Mouse (Mus musculus): ENCODE measurements around the gene Runx2.

Gene Runx2

GRCm38 (mm10) chr17:44660121-44660806 is 154.3 kb downstream of the Runx2 start:
- no peak for DNase-seq (ENCODE audit: low spot score)

DNA sequence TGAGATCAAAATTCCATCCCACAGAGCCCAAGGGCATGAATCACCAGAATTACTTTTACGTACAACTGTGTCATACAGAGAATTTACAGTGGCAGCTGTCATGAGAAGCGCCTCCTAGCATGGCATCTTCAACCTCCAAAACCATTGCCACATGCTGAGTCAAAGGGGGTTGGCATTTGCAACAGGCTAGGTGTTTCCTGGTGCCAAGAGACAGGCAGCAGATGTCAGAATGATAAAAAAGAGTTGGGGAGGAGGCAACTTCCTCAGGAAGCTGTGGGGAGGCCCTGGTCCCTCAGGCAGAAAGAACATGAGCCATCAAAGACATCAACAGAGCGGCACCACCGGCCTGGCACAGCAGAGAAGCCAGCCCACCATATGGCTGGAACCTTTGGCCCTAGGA is 160.1 kb downstream of the Runx2 start:
- peak; percentile 14 for DNase-seq (ENCODE audit: low spot score)

- no peak for DNase-seq (ENCODE audit: low spot score)
These were observed 161.5 kb downstream of the Runx2 start for GRCm38 (mm10) chr17:44653081-44653480.

DNA sequence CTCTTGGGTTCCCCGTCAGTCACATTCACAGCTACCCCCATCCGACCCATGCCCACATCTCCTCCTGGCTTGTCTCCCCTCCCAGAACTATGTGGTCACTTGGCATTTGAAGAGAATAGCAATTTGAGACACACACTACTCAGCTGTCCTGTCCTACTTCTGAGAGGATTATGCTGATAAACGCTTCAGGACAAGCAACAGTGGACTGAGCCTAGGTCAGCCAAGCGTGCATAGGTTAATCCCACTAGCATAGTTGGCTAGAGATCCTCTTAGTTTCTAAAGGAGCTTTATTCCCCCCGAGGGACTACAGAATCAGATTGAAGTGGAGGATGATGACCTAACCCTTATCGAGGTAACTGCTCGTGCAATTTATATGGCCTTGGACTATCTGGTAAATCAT is 162.5 kb downstream of the Runx2 start:
- no peak for DNase-seq (ENCODE audit: low spot score)

GRCm38 (mm10) chr17:44651613-44652012 is 163.0 kb downstream of the Runx2 start:
- no peak for DNase-seq (ENCODE audit: low spot score)

- DNase-seq (ENCODE audit: low spot score) = no peak
These were observed 164.2 kb downstream of the Runx2 start for GRCm38 (mm10) chr17:44650431-44650830.

- DNase-seq (ENCODE audit: low spot score) = no peak
These were observed 165.5 kb downstream of the Runx2 start for GRCm38 (mm10) chr17:44649056-44649455.

- no peak for DNase-seq (ENCODE audit: low spot score)
These were observed 166.7 kb downstream of the Runx2 start for GRCm38 (mm10) chr17:44647916-44648315.

DNA sequence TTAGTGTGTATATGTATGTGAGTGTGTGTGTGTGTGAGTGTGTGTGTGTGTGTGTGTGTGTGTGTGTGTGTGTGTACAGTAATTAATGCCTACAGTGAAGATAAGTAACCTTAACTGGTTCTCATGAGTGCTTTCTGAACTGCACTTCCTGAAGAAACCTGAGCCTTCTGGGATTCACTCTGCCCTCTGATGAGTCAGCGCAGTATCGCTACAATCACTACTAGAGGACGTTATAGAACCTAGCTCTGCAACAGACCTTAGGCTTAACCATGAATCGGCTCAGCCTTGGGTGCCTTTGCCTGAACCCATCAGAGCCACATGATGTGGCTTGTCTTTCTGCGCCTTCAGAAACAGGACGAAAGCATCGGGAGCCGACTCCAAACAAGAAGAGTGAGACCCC is 169.5 kb downstream of the Runx2 start:
- no peak for DNase-seq (ENCODE audit: low spot score)

DNA sequence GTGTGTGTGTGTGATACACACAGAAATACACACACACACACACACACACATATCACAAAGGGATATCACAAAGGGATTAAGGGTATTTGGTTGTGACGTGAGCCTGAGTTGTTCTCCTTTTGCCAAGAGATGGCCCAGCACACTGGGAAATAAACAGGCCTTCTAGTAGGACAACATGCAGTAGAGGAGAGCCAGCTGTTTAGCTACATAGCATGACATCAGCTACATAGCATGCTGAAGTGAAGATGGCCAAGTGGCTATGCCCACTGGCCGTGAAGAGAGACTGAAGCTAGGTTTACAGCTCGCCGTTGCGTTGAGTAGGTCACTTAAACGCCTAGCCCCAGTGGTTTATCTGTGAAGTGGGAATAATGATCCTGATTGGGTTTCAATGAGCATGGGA is 171.3 kb downstream of the Runx2 start:
- DNase-seq (ENCODE audit: low spot score) = no peak

- DNase-seq (ENCODE audit: low spot score) = no peak
These were observed 172.5 kb downstream of the Runx2 start for GRCm38 (mm10) chr17:44642126-44642525.

- DNase-seq (ENCODE audit: low spot score) = no peak
These were observed 173.7 kb downstream of the Runx2 start for GRCm38 (mm10) chr17:44640910-44641309.

- no peak for DNase-seq (ENCODE audit: low spot score)
These were observed 175.2 kb downstream of the Runx2 start for GRCm38 (mm10) chr17:44639446-44639845.

- no peak for DNase-seq (ENCODE audit: low spot score)
These were observed 177.3 kb downstream of the Runx2 start for GRCm38 (mm10) chr17:44637181-44637880.

DNA sequence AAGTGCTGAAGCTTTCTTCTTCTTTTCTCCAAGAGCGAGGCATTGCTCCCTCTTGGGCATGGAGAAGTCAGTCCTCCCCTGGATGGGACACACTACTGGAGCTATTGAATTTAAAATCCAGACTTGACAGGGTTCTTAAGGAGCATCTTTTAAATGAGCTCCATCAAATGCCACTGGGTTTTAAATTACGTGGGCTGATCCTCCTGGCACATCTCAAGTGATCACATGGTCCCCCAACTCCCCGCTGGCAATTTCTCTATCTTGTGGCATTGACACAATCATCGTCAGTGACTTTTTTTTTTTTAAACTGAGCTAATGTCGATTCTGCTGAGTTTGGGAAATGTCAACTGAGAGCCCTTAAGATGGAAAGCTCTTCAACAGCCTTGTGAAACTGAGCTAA is 180.1 kb downstream of the Runx2 start:
- DNase-seq (ENCODE audit: low spot score) = no peak

DNA sequence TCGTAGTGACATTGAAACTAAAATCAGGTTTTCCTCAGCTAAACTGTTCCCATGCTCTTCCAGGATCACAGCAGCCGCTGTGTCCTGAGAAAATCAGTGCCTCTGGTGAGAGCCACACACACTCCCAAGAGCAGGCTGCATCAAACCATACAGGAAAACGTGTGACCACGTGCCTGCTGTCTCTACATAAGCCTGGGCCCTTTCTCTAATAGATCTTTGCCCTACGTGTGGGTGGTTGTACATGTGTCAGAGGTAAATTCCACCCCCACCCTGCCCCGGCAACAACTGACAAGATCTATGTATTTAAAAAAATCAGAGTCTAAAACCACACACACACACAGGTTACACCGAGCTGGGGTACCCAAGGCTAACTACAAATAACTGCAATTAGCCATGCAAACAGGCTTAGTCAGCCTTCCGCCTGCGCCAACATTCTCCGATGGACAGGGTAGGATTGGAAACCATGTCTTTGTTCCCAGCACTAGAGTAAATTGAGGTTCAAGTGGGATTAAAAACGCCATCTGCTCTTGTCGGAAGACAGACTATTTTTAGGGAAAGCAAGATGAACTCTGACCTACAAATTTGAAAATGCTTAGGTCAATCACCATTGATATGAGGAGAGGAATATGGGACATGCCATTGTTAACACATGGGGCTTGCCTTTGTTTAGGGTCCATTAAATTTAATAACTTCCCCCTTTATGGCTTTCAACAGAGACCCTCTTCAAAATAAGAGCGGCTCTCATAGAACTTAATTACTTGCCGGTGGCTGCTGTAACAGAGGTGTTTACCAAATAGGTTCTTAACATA is 180.8 kb downstream of the Runx2 start:
- DNase-seq (ENCODE audit: low spot score) = no peak

DNA sequence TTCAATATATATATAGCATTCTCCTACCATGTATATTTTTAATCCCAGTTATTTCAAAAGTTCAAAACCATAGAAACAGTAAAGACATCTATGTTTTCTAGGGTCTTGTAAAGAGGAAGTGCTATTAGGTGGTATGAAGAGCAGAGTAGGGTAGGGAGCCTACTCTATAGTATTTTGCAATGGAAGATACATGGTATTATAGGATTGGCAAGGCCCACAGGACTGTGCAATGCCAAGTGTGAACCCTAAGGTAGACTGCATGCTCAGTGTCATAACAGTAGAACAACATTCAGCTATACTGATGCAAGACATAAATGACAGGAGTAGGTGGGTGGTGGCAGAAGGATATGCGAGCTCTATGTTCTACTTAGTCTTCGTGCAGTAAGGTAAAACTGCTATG is 181.7 kb downstream of the Runx2 start:
- DNase-seq (ENCODE audit: low spot score) = no peak

DNA sequence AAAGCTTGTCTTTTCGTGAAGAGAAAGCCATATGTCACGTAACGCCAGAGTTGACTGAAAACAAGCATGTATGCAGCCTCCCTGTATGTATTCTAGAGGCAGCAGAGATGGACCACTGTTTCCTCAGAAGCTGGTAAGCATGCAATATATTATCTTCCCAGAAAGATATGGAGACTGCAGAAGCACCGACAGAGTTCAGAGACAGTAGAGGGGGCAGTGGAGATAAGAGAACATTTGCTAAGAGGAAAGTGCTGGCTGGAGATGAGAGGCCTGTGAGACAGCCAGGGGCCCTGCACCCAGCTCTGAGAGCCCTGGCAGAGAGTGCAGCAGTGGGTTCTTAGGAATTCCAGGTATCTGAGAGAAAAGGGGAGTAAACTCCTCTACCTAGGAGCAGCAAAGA is 182.3 kb downstream of the Runx2 start:
- no peak for DNase-seq (ENCODE audit: low spot score)

DNA sequence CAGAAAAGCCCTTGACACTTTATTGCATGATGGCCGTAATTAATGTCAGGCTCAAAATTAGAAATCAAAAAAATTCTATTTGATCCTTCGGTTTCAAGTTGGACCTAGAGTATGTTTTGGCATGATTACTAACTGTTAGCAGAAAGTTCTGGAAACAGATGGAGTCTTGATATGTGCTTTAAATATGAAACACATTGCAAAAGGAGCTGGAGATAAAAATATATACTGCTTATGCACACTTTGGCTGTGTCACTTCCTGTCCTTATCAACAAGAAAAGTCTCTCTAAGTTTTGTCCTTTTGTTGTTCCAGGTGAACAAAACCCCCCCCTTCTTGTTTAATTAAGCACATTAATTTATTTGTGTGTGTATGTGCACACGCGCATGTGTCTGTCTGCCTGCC is 183.0 kb downstream of the Runx2 start:
- DNase-seq (ENCODE audit: low spot score) = no peak

DNA sequence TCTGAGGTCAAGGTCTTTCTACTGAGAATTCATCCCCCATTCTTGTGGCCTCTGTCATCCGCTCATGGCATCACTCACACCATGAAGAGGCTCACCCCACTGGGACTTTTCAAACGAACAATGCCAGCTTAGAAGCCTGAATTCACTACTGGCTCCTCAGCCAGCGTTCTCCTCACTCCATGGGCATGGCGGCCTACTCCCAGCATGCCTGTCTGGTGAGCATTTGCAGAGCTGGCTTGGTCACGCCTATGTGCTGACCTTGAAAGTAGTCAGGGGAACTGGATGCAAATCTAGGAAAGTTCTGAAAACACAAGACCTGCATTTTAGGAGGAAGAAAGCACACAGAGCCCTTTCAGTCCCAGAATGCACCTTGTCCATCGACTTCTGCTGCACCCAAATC is 187.3 kb downstream of the Runx2 start:
- DNase-seq (ENCODE audit: low spot score) = no peak

DNA sequence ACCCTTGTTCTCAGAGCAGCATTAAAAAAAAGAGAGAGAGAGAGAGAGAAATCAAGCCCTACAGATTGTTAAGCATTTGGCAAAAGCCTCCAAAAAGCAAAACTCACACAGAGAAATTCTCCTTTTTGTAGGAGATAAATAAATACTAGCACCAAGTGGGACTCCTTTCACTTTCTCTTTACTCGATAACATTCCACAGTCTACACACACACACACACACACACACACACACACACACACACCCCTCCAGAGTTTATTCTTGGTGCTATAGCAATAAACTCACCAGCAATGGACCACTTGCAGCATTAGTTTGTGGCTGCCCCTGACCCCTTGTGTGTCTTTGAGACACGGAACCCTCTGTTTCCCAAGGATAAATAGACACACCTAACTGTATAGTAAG is 190.9 kb downstream of the Runx2 start:
- no peak for DNase-seq (ENCODE audit: low spot score)

- no peak for DNase-seq (ENCODE audit: low spot score)
These were observed 191.3 kb downstream of the Runx2 start for GRCm38 (mm10) chr17:44623271-44623670.

GRCm38 (mm10) chr17:44620456-44620855 is 194.1 kb downstream of the Runx2 start:
- DNase-seq (ENCODE audit: low spot score) = no peak

Measured in spleen, adult 12 weeks (tissue).